Mouse (Mus musculus): ENCODE measurements at regions not wholly inside any gene's neighbourhood (a gene's known extent, or its start where the extent isn't known, plus 50 kb on each side); places are given as distances from the start of the nearest gene placed in this dataset.

GRCm38 (mm10) chr15:88490316-88491090, 109.6 kb upstream of the Zdhhc25 start:
- WGBS: 58% methylated on average over 12 of the region's 12 CpGs
- H3K36me3 ChIP-seq (ENCODE audit: control insufficient read depth, insufficient read depth, low read length): no peaks in the 10 kb centered on the region
- H3K27me3 ChIP-seq (ENCODE audit: control insufficient read depth, insufficient read depth, low read length): no peaks in the 10 kb centered on the region
- H3K4me3 ChIP-seq (ENCODE audit: low read depth, low read length): no peak overlapping the region
- 0 out of 2 replicates have a peak, but pooled peaks cover 2% of the 10 kb centered on the region for H3K4me1 ChIP-seq (ENCODE audit: control insufficient read depth, insufficient read depth, insufficient read length, low read length)
- no peak overlapping the region for H3K27ac ChIP-seq (ENCODE audit: insufficient read depth, low read depth, low read length)
- TF ChIP-seq POLR2A (IDR thresholded peaks at IDR 0.05; ENCODE audit: low read depth, low read length) (no peak), CTCF (IDR thresholded peaks at IDR 0.05; ENCODE audit: extremely low read depth, insufficient read length, insufficient replicate concordance, low read depth, low read length) (no peak)

GRCm38 (mm10) chr15:88491091-88491366, 109.1 kb upstream of the Zdhhc25 start:
- Histone ChIP-seq H3K36me3 (ENCODE audit: control insufficient read depth, insufficient read depth, low read length) (no peaks in the 10 kb centered on the region), H3K4me1 (ENCODE audit: control insufficient read depth, insufficient read depth, insufficient read length, low read length) (0 out of 2 replicates have a peak, but pooled peaks cover 2% of the 10 kb centered on the region), H3K4me3 (ENCODE audit: low read depth, low read length) (no peak overlapping the region), H3K27me3 (ENCODE audit: control insufficient read depth, insufficient read depth, low read length) (no peaks in the 10 kb centered on the region), H3K27ac (ENCODE audit: insufficient read depth, low read depth, low read length) (no peak overlapping the region)
- no peak for TF ChIP-seq CTCF (IDR thresholded peaks at IDR 0.05; ENCODE audit: extremely low read depth, insufficient read length, insufficient replicate concordance, low read depth, low read length)
- TF ChIP-seq POLR2A (IDR thresholded peaks at IDR 0.05; ENCODE audit: low read depth, low read length): no peak
- WGBS: 56% methylated on average over 5 of the region's 5 CpGs

- TF ChIP-seq POLR2A (IDR thresholded peaks at IDR 0.05; ENCODE audit: low read depth, low read length): no peak
- TF ChIP-seq CTCF (IDR thresholded peaks at IDR 0.05; ENCODE audit: extremely low read depth, insufficient read length, insufficient replicate concordance, low read depth, low read length): no peak
- 84% methylated on average over 7 of the region's 7 CpGs for WGBS
- no peaks in the 10 kb centered on the region for H3K27me3 ChIP-seq (ENCODE audit: control insufficient read depth, insufficient read depth, low read length)
Measured at GRCm38 (mm10) chr15:88497957-88498356, 102.1 kb upstream of the Zdhhc25 start.

GRCm38 (mm10) chr15:88502311-88502710, 97.8 kb upstream of the Zdhhc25 start:
- 75% methylated on average over 2 of the region's 2 CpGs for WGBS
- Histone ChIP-seq H3K4me1 (ENCODE audit: control insufficient read depth, insufficient read depth, insufficient read length, low read length) (no peaks in the 10 kb centered on the region), H3K36me3 (ENCODE audit: control insufficient read depth, insufficient read depth, low read length) (no peaks in the 10 kb centered on the region), H3K27ac (ENCODE audit: insufficient read depth, low read depth, low read length) (no peak overlapping the region), H3K4me3 (ENCODE audit: low read depth, low read length) (no peak overlapping the region), H3K27me3 (ENCODE audit: control insufficient read depth, insufficient read depth, low read length) (no peaks in the 10 kb centered on the region)
- TF ChIP-seq CTCF (IDR thresholded peaks at IDR 0.05; ENCODE audit: extremely low read depth, insufficient read length, insufficient replicate concordance, low read depth, low read length) (no peak), POLR2A (IDR thresholded peaks at IDR 0.05; ENCODE audit: low read depth, low read length) (no peak)

More at GRCm38 (mm10) chr15:88497957-88498356, 102.1 kb upstream of the Zdhhc25 start:
- H3K36me3 ChIP-seq (ENCODE audit: control insufficient read depth, insufficient read depth, low read length): no peaks in the 10 kb centered on the region
- H3K4me1 ChIP-seq (ENCODE audit: control insufficient read depth, insufficient read depth, insufficient read length, low read length): no peaks in the 10 kb centered on the region
- H3K4me3 ChIP-seq (ENCODE audit: low read depth, low read length): no peak overlapping the region
- H3K27ac ChIP-seq (ENCODE audit: insufficient read depth, low read depth, low read length): no peak overlapping the region

- Histone ChIP-seq H3K4me3 (ENCODE audit: low read depth, low read length) (no peak overlapping the region), H3K36me3 (ENCODE audit: control insufficient read depth, insufficient read depth, low read length) (no peaks in the 10 kb centered on the region), H3K27me3 (ENCODE audit: control insufficient read depth, insufficient read depth, low read length) (no peaks in the 10 kb centered on the region), H3K4me1 (ENCODE audit: control insufficient read depth, insufficient read depth, insufficient read length, low read length) (no peaks in the 10 kb centered on the region), H3K27ac (ENCODE audit: insufficient read depth, low read depth, low read length) (no peak overlapping the region)
- 74% methylated on average over 7 of the region's 7 CpGs for WGBS
- TF ChIP-seq POLR2A (IDR thresholded peaks at IDR 0.05; ENCODE audit: low read depth, low read length): no peak
- TF ChIP-seq CTCF (IDR thresholded peaks at IDR 0.05; ENCODE audit: extremely low read depth, insufficient read length, insufficient replicate concordance, low read depth, low read length): no peak
Measured at GRCm38 (mm10) chr15:88503896-88504295, 96.2 kb upstream of the Zdhhc25 start.

GRCm38 (mm10) chr15:88505491-88506119, 94.5 kb upstream of the Zdhhc25 start:
- no peak overlapping the region for H3K4me3 ChIP-seq (ENCODE audit: low read depth, low read length)
- H3K4me1 ChIP-seq (ENCODE audit: control insufficient read depth, insufficient read depth, insufficient read length, low read length): no peaks in the 10 kb centered on the region
- 81% methylated on average over 13 of the region's 13 CpGs for WGBS
- no peak for TF ChIP-seq POLR2A (IDR thresholded peaks at IDR 0.05; ENCODE audit: low read depth, low read length)
- TF ChIP-seq CTCF (IDR thresholded peaks at IDR 0.05; ENCODE audit: extremely low read depth, insufficient read length, insufficient replicate concordance, low read depth, low read length): no peak
- no peaks in the 10 kb centered on the region for H3K27me3 ChIP-seq (ENCODE audit: control insufficient read depth, insufficient read depth, low read length)
- H3K36me3 ChIP-seq (ENCODE audit: control insufficient read depth, insufficient read depth, low read length): no peaks in the 10 kb centered on the region
- no peak overlapping the region for H3K27ac ChIP-seq (ENCODE audit: insufficient read depth, low read depth, low read length)

GRCm38 (mm10) chr15:88507886-88508285, 92.2 kb upstream of the Zdhhc25 start:
- no peaks in the 10 kb centered on the region for H3K36me3 ChIP-seq (ENCODE audit: control insufficient read depth, insufficient read depth, low read length)
- 55% methylated on average over 2 of the region's 2 CpGs for WGBS
- H3K4me3 ChIP-seq (ENCODE audit: low read depth, low read length): no peak overlapping the region
- H3K27me3 ChIP-seq (ENCODE audit: control insufficient read depth, insufficient read depth, low read length): no peaks in the 10 kb centered on the region
- H3K27ac ChIP-seq (ENCODE audit: insufficient read depth, low read depth, low read length): no peak overlapping the region
- TF ChIP-seq CTCF (IDR thresholded peaks at IDR 0.05; ENCODE audit: extremely low read depth, insufficient read length, insufficient replicate concordance, low read depth, low read length) (no peak), POLR2A (IDR thresholded peaks at IDR 0.05; ENCODE audit: low read depth, low read length) (no peak)
- H3K4me1 ChIP-seq (ENCODE audit: control insufficient read depth, insufficient read depth, insufficient read length, low read length): no peaks in the 10 kb centered on the region

All from small intestine, adult 2 months (tissue).